Mouse (Mus musculus): Measurements from ENCODE around the gene Pdcd7. TPM values are rescaled to one million over a fixed set of nuclear protein-coding genes. Genes with fewer than 3 reads are reported as not detected.

Pdcd7 gene
- total and polyA plus RNA-seq, 3 experiments = 22.8 to 34.5 TPM; not detected in 1

- H3K36me3 ChIP-seq (ENCODE audit: control insufficient read depth in 1 of 2, insufficient read depth in 2 of 2, low read length in 2 of 2) = no peaks in the 10 kb centered on the region
- no peak overlapping the region for H3K4me3 ChIP-seq (ENCODE audit: control insufficient read depth in 1 of 2, insufficient read depth in 1 of 2, low read depth in 2 of 2, low read length in 2 of 2)
- no peaks in the 10 kb centered on the region for H3K79me2 ChIP-seq (ENCODE audit: control insufficient read depth, insufficient read depth, low read length, poor library complexity)
- H3K9me3 ChIP-seq (replicated peaks; ENCODE audit: insufficient read depth, low read length) = no peaks in the 10 kb centered on the region
- no peak overlapping the region for H3K9ac ChIP-seq (ENCODE audit: control insufficient read depth, low read depth, low read length, poor library complexity, severe bottlenecking)
- no peak overlapping the region for H3K27ac ChIP-seq (ENCODE audit: control insufficient read depth, low read depth, low read length)
- DNase-seq (ENCODE audit: low read depth, low spot score) = no peak
- H3K4me1 ChIP-seq (ENCODE audit: control insufficient read depth in 1 of 2, insufficient read depth in 2 of 2, low read length in 2 of 2) = no peaks in the 10 kb centered on the region
- H3K27me3 ChIP-seq (ENCODE audit: control insufficient read depth in 1 of 2, insufficient read depth in 2 of 2, low read length in 2 of 2) = no peaks in the 10 kb centered on the region
- no peak for TF ChIP-seq RAD21 (IDR thresholded peaks at IDR 0.05; ENCODE audit: low read depth, low read length)
- no peak for TF ChIP-seq POLR2AphosphoS5 (IDR thresholded peaks at IDR 0.05; ENCODE audit: borderline replicate concordance, low read depth, low read length)
- TF ChIP-seq ZKSCAN1 (IDR thresholded peaks at IDR 0.05; ENCODE audit: low read depth, low read length) = no peak
- TF ChIP-seq TCF12 (IDR thresholded peaks at IDR 0.05; ENCODE audit: low read depth, low read length) = no peak
- no peak for TF ChIP-seq CHD1 (IDR thresholded peaks at IDR 0.05; ENCODE audit: low read depth, low read length)
- no peak for TF ChIP-seq MYB (IDR thresholded peaks at IDR 0.05; ENCODE audit: low read depth, low read length)
- TF ChIP-seq JUND (IDR thresholded peaks at IDR 0.05; ENCODE audit: low read depth, low read length) = no peak
- TF ChIP-seq MXI1 (IDR thresholded peaks at IDR 0.05; ENCODE audit: low read depth, low read length) = no peak
- no peak for TF ChIP-seq SIN3A (IDR thresholded peaks at IDR 0.05; ENCODE audit: low read length)
- no peak for TF ChIP-seq ELF1 (IDR thresholded peaks at IDR 0.05; ENCODE audit: low read depth, low read length)
- no peak for TF ChIP-seq TBP (IDR thresholded peaks at IDR 0.05; ENCODE audit: low read depth, low read length)
- TF ChIP-seq POLR2AphosphoS2 (IDR thresholded peaks at IDR 0.05; ENCODE audit: low read length) = no peak
- no peak for TF ChIP-seq TAL1 (IDR thresholded peaks at IDR 0.05; ENCODE audit: low read length)
- no peak for TF ChIP-seq GATA1 (IDR thresholded peaks at IDR 0.05; ENCODE audit: low read depth, low read length)
- TF ChIP-seq ETS1 (IDR thresholded peaks at IDR 0.05; ENCODE audit: low read depth, low read length) = no peak
- no peak for TF ChIP-seq E2F4 (IDR thresholded peaks at IDR 0.05; ENCODE audit: borderline replicate concordance, low read depth, low read length)
- no peak for TF ChIP-seq MAFK (IDR thresholded peaks at IDR 0.05; ENCODE audit: borderline replicate concordance, low read depth, low read length)
- TF ChIP-seq MAZ (IDR thresholded peaks at IDR 0.05; ENCODE audit: low read depth, low read length) = no peak
- no peak for TF ChIP-seq EP300 (IDR thresholded peaks at IDR 0.05; ENCODE audit: low read depth in 1 of 2, low read length in 2 of 2)
- TF ChIP-seq USF1 (IDR thresholded peaks at IDR 0.05; ENCODE audit: low read depth, low read length) = no peak
These were observed 35.2 kb downstream of the Pdcd7 start for GRCm38 (mm10) chr9:65381017-65381590.

- DNase-seq (ENCODE audit: low read depth, low spot score) = no peak
- Histone ChIP-seq H3K36me3 (ENCODE audit: control insufficient read depth in 1 of 2, insufficient read depth in 2 of 2, low read length in 2 of 2) (no peaks in the 10 kb centered on the region), H3K79me2 (ENCODE audit: control insufficient read depth, insufficient read depth, low read length, poor library complexity) (no peaks in the 10 kb centered on the region), H3K27me3 (ENCODE audit: control insufficient read depth in 1 of 2, insufficient read depth in 2 of 2, low read length in 2 of 2) (no peaks in the 10 kb centered on the region), H3K4me1 (ENCODE audit: control insufficient read depth in 1 of 2, insufficient read depth in 2 of 2, low read length in 2 of 2) (no peaks in the 10 kb centered on the region), H3K9ac (ENCODE audit: control insufficient read depth, low read depth, low read length, poor library complexity, severe bottlenecking) (no peak overlapping the region), H3K4me3 (ENCODE audit: control insufficient read depth in 1 of 2, insufficient read depth in 1 of 2, low read depth in 2 of 2, low read length in 2 of 2) (no peak overlapping the region), H3K27ac (ENCODE audit: control insufficient read depth, low read depth, low read length) (no peak overlapping the region), H3K9me3 (replicated peaks; ENCODE audit: insufficient read depth, low read length) (no peaks in the 10 kb centered on the region)
- TF ChIP-seq SMC3 (IDR thresholded peaks at IDR 0.05; ENCODE audit: low read depth, low read length) = no peak
- TF ChIP-seq JUND (IDR thresholded peaks at IDR 0.05; ENCODE audit: low read depth, low read length) = no peak
- no peak for TF ChIP-seq KAT2A (conservative IDR thresholded peaks at IDR 0.05; ENCODE audit: low read depth, low read length)
- TF ChIP-seq ETS1 (IDR thresholded peaks at IDR 0.05; ENCODE audit: low read depth, low read length) = no peak
- TF ChIP-seq MEF2A (IDR thresholded peaks at IDR 0.05; ENCODE audit: extremely low read depth, insufficient replicate concordance, low read depth, low read length, poor library complexity, severe bottlenecking) = no peak
These were observed 36.3 kb downstream of the Pdcd7 start for GRCm38 (mm10) chr9:65382031-65382750.
